Mouse (Mus musculus) forebrain, embryonic 16.5 days (tissue): ENCODE data around the gene Duoxa2. TPM values are rescaled to one million over a fixed set of nuclear protein-coding genes. Genes with fewer than 3 reads are reported as not detected.

Source experiments
- ATAC-seq: fragments of 200-750 bp; cut with Nextera tagmentation; 2 replicates; pipeline ENCODE4 v1.8.0; 2017; ENCODE audit warnings: mild to moderate bottlenecking, moderate library complexity
- H3K27ac ChIP-seq: fragments of 300-500 bp; sonication (generic); 2 replicates; pipeline ENCODE4 v1.5.1; 2014; ENCODE audit warnings: low read length, control low read depth
- H3K27me3 ChIP-seq: fragments of 300-500 bp; sonication (generic); replicated peaks from 2 replicates; pipeline ENCODE4 v1.6.1; 2014; ENCODE audit warnings: low read length; ENCODE audit not compliant: control insufficient read depth, insufficient read depth
- H3K36me3 ChIP-seq: fragments of 300-500 bp; sonication (generic); 2 replicates; pipeline ENCODE4 v1.6.1; 2014; ENCODE audit not compliant: control insufficient read depth, insufficient read depth
- H3K4me1 ChIP-seq: fragments of 300-500 bp; sonication (generic); replicated peaks from 2 replicates; pipeline ENCODE4 v1.6.1; 2014; ENCODE audit warnings: low read length; ENCODE audit not compliant: control insufficient read depth, insufficient read depth
- H3K4me2 ChIP-seq: fragments of 300-500 bp; sonication (generic); 2 replicates; pipeline ENCODE4 v1.6.1; 2014; ENCODE audit warnings: mild to moderate bottlenecking, low read length, control low read depth
- H3K4me3 ChIP-seq: fragments of 300-500 bp; sonication (generic); replicated peaks from 2 replicates; pipeline ENCODE4 v1.5.1; 2014; ENCODE audit warnings: mild to moderate bottlenecking, low read length, control low read depth
- H3K9ac ChIP-seq: fragments of 300-500 bp; sonication (generic); replicated peaks from 2 replicates; pipeline ENCODE4 v1.6.1; 2014; ENCODE audit warnings: low read depth, low read length, control low read depth
- H3K9me3 ChIP-seq: fragments of 300-500 bp; sonication (generic); 2 replicates; pipeline ENCODE4 v1.6.1; 2016; ENCODE audit warnings: low read length; ENCODE audit not compliant: control insufficient read depth
- WGBS: fragments of 180-500 bp; shearing (Covaris S2); extraction: QIAGEN DNeasy Blood & Tissue Kit; methylation state at CpG from one replicate; pipeline ENCODE4 v1.1.7; 2014; 5-methylcytosine and 5-hydroxymethylcytosine counted together
- polyA plus RNA-seq: library from polyadenylated mRNA; unstranded; fragments of >200 nt; fragmentation: Nextera tagmentation; extraction: Ambion mirVana; gene quantifications from 2 replicates; pipeline ENCODE4 v1.2.1, GENCODE M21; 2015

Gene Duoxa2
- polyA plus RNA-seq, 1 experiment from 2014 or later: not detected

GRCm38 (mm10) chr2:122297271-122298095, 1.2 kb upstream of the Duoxa2 start:
- H3K4me1 ChIP-seq: peaks cover 37% of the 10 kb centered on the region
- H3K36me3 ChIP-seq: no peaks in the 10 kb centered on the region
- H3K27ac ChIP-seq: no peak overlapping the region
- no peak for ATAC-seq
- peak overlapping the region; percentile 8 for H3K4me3 ChIP-seq
- WGBS: under 1% methylated on average over 35 of the region's 35 CpGs
- peak overlapping the region; percentile 20 for H3K4me2 ChIP-seq
- no peak overlapping the region for H3K9ac ChIP-seq
- no peaks in the 10 kb centered on the region for H3K9me3 ChIP-seq
- H3K27me3 ChIP-seq: peaks cover 69% of the 10 kb centered on the region

- H3K27ac ChIP-seq: no peak within 1 kb of the TSS
- ATAC-seq: no peak
- H3K36me3 ChIP-seq: no peaks in the 10 kb centered on the region
- peaks cover 70% of the 10 kb centered on the region for H3K27me3 ChIP-seq
- WGBS: 2% methylated on average over 13 of the region's 13 CpGs
- peak within 1 kb of the TSS; percentile 25 for H3K4me2 ChIP-seq
- no peaks in the 10 kb centered on the region for H3K9me3 ChIP-seq
- H3K9ac ChIP-seq: no peak within 1 kb of the TSS
- H3K4me1 ChIP-seq: peaks cover 37% of the 10 kb centered on the region
- H3K4me3 ChIP-seq: peak within 1 kb of the TSS; percentile 8
These were observed 602 bp upstream of the Duoxa2 start, which contains the start of gene Duox2 for GRCm38 (mm10) chr2:122298096-122298499. Duox2 (minus strand) TSS chr2:122298449.

- Histone ChIP-seq H3K27me3 (peaks cover 62% of the 10 kb centered on the region), H3K9ac (no peak overlapping the region)
These were observed 1.4 kb downstream of the Duoxa2 start for GRCm38 (mm10) chr2:122299911-122300655.

GRCm38 (mm10) chr2:122300656-122301020, 1.9 kb downstream of the Duoxa2 start:
- Histone ChIP-seq H3K9ac (no peak overlapping the region), H3K9me3 (no peaks in the 10 kb centered on the region), H3K36me3 (no peaks in the 10 kb centered on the region), H3K27me3 (peaks cover 57% of the 10 kb centered on the region), H3K4me1 (peaks cover 37% of the 10 kb centered on the region), H3K27ac (no peak overlapping the region), H3K4me3 (no peak overlapping the region; the same call in 1 of the 2 replicates), H3K4me2 (peak overlapping the region; percentile 87)
- 4% methylated on average over 14 of the region's 14 CpGs for WGBS
- no peak for ATAC-seq

More at GRCm38 (mm10) chr2:122299911-122300655, 1.4 kb downstream of the Duoxa2 start:
- no peaks in the 10 kb centered on the region for H3K36me3 ChIP-seq
- no peak overlapping the region for H3K27ac ChIP-seq
- H3K4me3 ChIP-seq: no peak overlapping the region
- no peak for ATAC-seq
- H3K4me2 ChIP-seq: no peak overlapping the region
- 9% methylated on average over 14 of the region's 14 CpGs for WGBS
- H3K4me1 ChIP-seq: peaks cover 37% of the 10 kb centered on the region
- no peaks in the 10 kb centered on the region for H3K9me3 ChIP-seq

GRCm38 (mm10) chr2:122301081-122301920, 2.6 kb downstream of the Duoxa2 start:
- Histone ChIP-seq H3K9ac (peak overlapping the region; percentile 54), H3K9me3 (no peaks in the 10 kb centered on the region), H3K4me1 (peaks cover 37% of the 10 kb centered on the region), H3K4me3 (peak overlapping the region; percentile 53), H3K36me3 (no peaks in the 10 kb centered on the region), H3K27ac (no peak overlapping the region), H3K4me2 (peak overlapping the region; percentile 87), H3K27me3 (peaks cover 53% of the 10 kb centered on the region)
- WGBS: under 1% methylated on average over 48 of the region's 48 CpGs
- peak; percentile 47 for ATAC-seq

- Histone ChIP-seq H3K9me3 (no peaks in the 10 kb centered on the region), H3K4me1 (peaks cover 37% of the 10 kb centered on the region), H3K27ac (no peak overlapping the region), H3K4me2 (peak overlapping the region; percentile 87), H3K9ac (peak overlapping the region; percentile 54), H3K36me3 (no peaks in the 10 kb centered on the region), H3K4me3 (peak overlapping the region; percentile 53), H3K27me3 (peaks cover 53% of the 10 kb centered on the region)
- WGBS: 4% methylated on average over 23 of the region's 23 CpGs
- 0 out of 2 replicates have a peak, but pooled peaks have one; percentile 5 for ATAC-seq
These were observed 3.3 kb downstream of the Duoxa2 start for GRCm38 (mm10) chr2:122301921-122302573.

- 12% methylated on average over 9 of the region's 9 CpGs for WGBS
These were observed 4.0 kb downstream of the Duoxa2 start for GRCm38 (mm10) chr2:122302574-122303241.

GRCm38 (mm10) chr2:122304544-122304943, 5.8 kb downstream of the Duoxa2 start:
- H3K4me3 ChIP-seq: no peak overlapping the region
- no peak for ATAC-seq
- peaks cover 47% of the 10 kb centered on the region for H3K27me3 ChIP-seq
- H3K36me3 ChIP-seq: no peaks in the 10 kb centered on the region
- 88% methylated on average over 6 of the region's 6 CpGs for WGBS
- H3K4me1 ChIP-seq: peaks cover 17% of the 10 kb centered on the region
- no peak overlapping the region for H3K9ac ChIP-seq
- H3K27ac ChIP-seq: no peak overlapping the region
- H3K9me3 ChIP-seq: no peaks in the 10 kb centered on the region
- no peak overlapping the region for H3K4me2 ChIP-seq

More at GRCm38 (mm10) chr2:122302574-122303241, 4.0 kb downstream of the Duoxa2 start:
- Histone ChIP-seq H3K9ac (no peak overlapping the region), H3K36me3 (no peaks in the 10 kb centered on the region), H3K27me3 (peaks cover 47% of the 10 kb centered on the region), H3K4me1 (peaks cover 30% of the 10 kb centered on the region), H3K4me2 (no peak overlapping the region; the same call in 1 of the 2 replicates), H3K9me3 (no peaks in the 10 kb centered on the region), H3K27ac (no peak overlapping the region), H3K4me3 (no peak overlapping the region)
- ATAC-seq: peak; percentile 66
